In genomic region chr10:79766508-79767325, GRCm38 (mm10) we compare ENCODE assay signal across 8 mouse cellular contexts. TPM values are rescaled to one million over a fixed set of nuclear protein-coding genes. Genes with fewer than 3 reads are reported as not detected.
A peak's percentile ranks its signal among the peaks of the same experiment; 100 is the strongest.
DNase-seq lines count a peak whose midpoint lies in the region; ATAC-seq lines count a peak whose summit lies in the region.

TSS of gene Rnf126 (minus strand) at chr10:79766952.

- DNase-seq in adipocyte (ENCODE audit: low spot score), result peak; percentile 99
- DNase-seq in embryo, embryonic 10 days (ENCODE audit: low spot score), result peak; percentile 100
- DNase-seq in gastrocnemius, postnatal 10 days, result peak; percentile 98
- DNase-seq in induced T-regulatory cell, adult 2 months (ENCODE audit: low read depth), result peak; percentile 100
- peak; percentile 98 to 99 for DNase-seq in left cerebral cortex, adult 9 months (ENCODE audit: low spot score in 2 of 2)
- DNase-seq in right cerebral cortex, postnatal 14 days, result peak; percentile 98
- DNase-seq in urinary bladder, postnatal 36 days (ENCODE audit: low spot score in 2 of 2), result peak; percentile 99

- peak; percentile 92 for ATAC-seq in megakaryocyte progenitor cell, adult 5-6 weeks (replicated peaks; ENCODE audit: poor library complexity)

RNA-seq across cellular contexts. Expression of gene Rnf126, which starts in this region (rescaled TPM):
- 10 to 100 TPM; 35.2 to 36.1 TPM for total RNA-seq in gastrocnemius, postnatal 10 days (2021)
- 55.6 and 63.0 TPM in 2 replicates for total RNA-seq in megakaryocyte progenitor cell, adult 5-6 weeks (2015)
- total RNA-seq in megakaryocyte progenitor cell, adult 5-6 weeks (2017), result 18.4 and 20.2 TPM in 2 replicates

Comparison
In these comparisons a context has a peak if more than half of its experiments do, and no peak if none do; other contexts are left out.
1. Peak in every context shown above with its lines: DNase-seq and ATAC-seq.